Mouse (Mus musculus) E14TG2a.4 (cell line): ENCODE results near the gene Camk2g.

Experiments used
- CTCF ChIP-seq: conservative IDR thresholded peaks from 2 replicates; pipeline ENCODE4 v1.5.1; 2014; ENCODE audit warnings: low read length
- NANOG ChIP-seq: IDR thresholded peaks from 2 replicates; pipeline ENCODE4 v1.6.1; 2014; ENCODE audit warnings: borderline replicate concordance, low read length, mixed read lengths

- TF ChIP-seq CTCF: no peak
- no peak for TF ChIP-seq NANOG
Measured at GRCm38 (mm10) chr14:20741301-20741700, 52.6 kb downstream of the Camk2g start.
